Mouse (Mus musculus) intestine, postnatal 0 days (tissue): ENCODE measurements around the gene Rbm33. TPM values are rescaled to one million over a fixed set of nuclear protein-coding genes. Genes with fewer than 3 reads are reported as not detected.

Experiments used
- ATAC-seq: fragments of 200-750 bp; cut with Nextera tagmentation; 2 replicates; pipeline ENCODE4 v1.8.0; 2017; ENCODE audit warnings: mild to moderate bottlenecking, moderate TSS enrichment, moderate library complexity
- H3K27ac ChIP-seq: fragments of 300-500 bp; sonication (generic); 2 replicates; pipeline ENCODE4 v1.5.1; 2014; ENCODE audit warnings: mild to moderate bottlenecking, low read depth, low read length, moderate library complexity
- H3K27me3 ChIP-seq: fragments of 300-500 bp; sonication (generic); replicated peaks from 2 replicates; pipeline ENCODE4 v1.6.1; 2014; ENCODE audit warnings: low read length, mixed read lengths; ENCODE audit not compliant: control insufficient read depth, insufficient read depth
- H3K36me3 ChIP-seq: fragments of 300-500 bp; sonication (generic); 2 replicates; pipeline ENCODE4 v1.6.1; 2014; ENCODE audit warnings: mild to moderate bottlenecking, moderate library complexity; ENCODE audit not compliant: control insufficient read depth, insufficient read depth
- H3K4me1 ChIP-seq: fragments of 300-500 bp; sonication (generic); replicated peaks from 2 replicates; pipeline ENCODE4 v1.6.1; 2014; ENCODE audit warnings: antibody characterized with exemption, low read length, mixed read lengths; ENCODE audit not compliant: control insufficient read depth, insufficient read depth
- H3K4me2 ChIP-seq: fragments of 300-500 bp; sonication (generic); replicated peaks from 2 replicates; pipeline ENCODE4 v1.6.1; 2014; ENCODE audit warnings: low read depth, mild to moderate bottlenecking, moderate library complexity
- H3K4me3 ChIP-seq: fragments of 300-500 bp; sonication (generic); 2 replicates; pipeline ENCODE4 v1.5.1; 2014; ENCODE audit warnings: low read depth, low read length
- H3K9ac ChIP-seq: fragments of 300-500 bp; sonication (generic); 2 replicates; pipeline ENCODE4 v1.6.1; 2014; ENCODE audit warnings: mild to moderate bottlenecking, low read depth, low read length
- H3K9me3 ChIP-seq: fragments of 300-500 bp; sonication (generic); 2 replicates; pipeline ENCODE4 v1.6.1; 2016; ENCODE audit warnings: mixed run types; ENCODE audit not compliant: control insufficient read depth
- CTCF ChIP-seq: sonication (generic); IDR thresholded peaks from 2 replicates; pipeline ENCODE4 v1.5.1; 2016; ENCODE audit warnings: low read depth, mild to moderate bottlenecking, control low read depth, antibody characterized with exemption, moderate library complexity
- WGBS: fragments of 180-500 bp; shearing (Covaris S2); extraction: QIAGEN DNeasy Blood & Tissue Kit; methylation state at CpG from one replicate; pipeline ENCODE4 v1.1.7; 2014; 5-methylcytosine and 5-hydroxymethylcytosine counted together
- polyA plus RNA-seq: library from polyadenylated mRNA; unstranded; fragments of >200 nt; fragmentation: Nextera tagmentation; extraction: Ambion mirVana; gene quantifications from 2 replicates; pipeline ENCODE4 v1.2.1, GENCODE M21; 2015

The Rbm33 gene
- polyA plus RNA-seq, 1 experiment from 2014 or later: 7.1 TPM

DNA sequence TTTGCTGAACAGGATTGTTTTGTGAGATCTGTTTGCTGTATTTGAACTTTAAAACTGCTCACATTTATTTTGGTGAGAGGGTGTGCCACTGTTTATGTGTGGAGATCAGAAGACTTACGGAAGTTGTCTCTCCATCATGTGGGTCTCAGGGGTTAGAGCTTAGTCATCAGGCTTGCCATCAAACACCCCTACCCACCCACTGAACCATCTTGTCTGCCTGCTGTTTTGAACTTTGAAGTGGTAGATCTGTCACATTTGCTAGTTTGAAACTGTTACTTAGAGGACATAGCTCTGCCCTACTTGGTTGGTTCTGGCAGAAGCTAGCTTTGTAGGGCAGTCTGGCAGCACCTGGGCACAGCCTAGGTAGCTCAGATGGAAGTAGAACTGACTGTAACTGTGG, 85.8 kb downstream of the Rbm33 start:
- H3K9ac ChIP-seq: no peak overlapping the region
- no peaks in the 10 kb centered on the region for H3K27me3 ChIP-seq
- H3K4me3 ChIP-seq: no peak overlapping the region
- no peak for ATAC-seq
- H3K9me3 ChIP-seq: no peaks in the 10 kb centered on the region
- WGBS: 79% methylated on average over 1 of the region's 1 CpGs
- peaks cover 7% of the 10 kb centered on the region; the same call in 1 of the 2 replicates for H3K36me3 ChIP-seq
- TF ChIP-seq CTCF: no peak
- H3K4me2 ChIP-seq: no peak overlapping the region
- H3K27ac ChIP-seq: no peak overlapping the region
- H3K4me1 ChIP-seq: peaks cover 25% of the 10 kb centered on the region

DNA sequence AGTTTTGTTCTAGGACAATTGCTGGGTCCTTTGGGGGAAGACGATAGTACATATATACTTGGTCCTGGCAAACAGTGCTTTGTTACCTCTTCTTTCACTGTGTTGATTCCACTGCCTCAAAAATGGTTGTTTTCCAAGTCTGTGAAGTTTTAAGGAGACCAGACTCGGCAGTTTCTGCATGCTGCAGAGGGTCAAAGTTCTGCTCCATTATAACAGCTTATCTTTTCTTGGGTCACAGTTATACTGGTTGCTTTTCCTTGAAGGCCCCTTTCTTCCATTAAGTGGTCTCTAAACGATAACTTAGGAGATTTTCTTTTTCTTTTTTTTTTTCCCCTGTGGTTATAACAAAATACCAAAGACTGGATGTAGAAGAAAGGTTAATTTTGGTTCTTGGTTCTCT, 89.7 kb downstream of the Rbm33 start:
- 50% methylated on average over 3 of the region's 3 CpGs for WGBS
- H3K27ac ChIP-seq: peak overlapping the region; percentile 54
- TF ChIP-seq CTCF: no peak
- peak overlapping the region; percentile 32; the same call in 1 of the 2 replicates for H3K4me2 ChIP-seq
- no peaks in the 10 kb centered on the region for H3K9me3 ChIP-seq
- no peaks in the 10 kb centered on the region for H3K27me3 ChIP-seq
- no peak overlapping the region for H3K9ac ChIP-seq
- H3K36me3 ChIP-seq: peaks cover 30% of the 10 kb centered on the region
- 0 out of 2 replicates have a peak, but pooled peaks have one; percentile 53 for ATAC-seq
- peaks cover 12% of the 10 kb centered on the region for H3K4me1 ChIP-seq
- H3K4me3 ChIP-seq: no peak overlapping the region

DNA sequence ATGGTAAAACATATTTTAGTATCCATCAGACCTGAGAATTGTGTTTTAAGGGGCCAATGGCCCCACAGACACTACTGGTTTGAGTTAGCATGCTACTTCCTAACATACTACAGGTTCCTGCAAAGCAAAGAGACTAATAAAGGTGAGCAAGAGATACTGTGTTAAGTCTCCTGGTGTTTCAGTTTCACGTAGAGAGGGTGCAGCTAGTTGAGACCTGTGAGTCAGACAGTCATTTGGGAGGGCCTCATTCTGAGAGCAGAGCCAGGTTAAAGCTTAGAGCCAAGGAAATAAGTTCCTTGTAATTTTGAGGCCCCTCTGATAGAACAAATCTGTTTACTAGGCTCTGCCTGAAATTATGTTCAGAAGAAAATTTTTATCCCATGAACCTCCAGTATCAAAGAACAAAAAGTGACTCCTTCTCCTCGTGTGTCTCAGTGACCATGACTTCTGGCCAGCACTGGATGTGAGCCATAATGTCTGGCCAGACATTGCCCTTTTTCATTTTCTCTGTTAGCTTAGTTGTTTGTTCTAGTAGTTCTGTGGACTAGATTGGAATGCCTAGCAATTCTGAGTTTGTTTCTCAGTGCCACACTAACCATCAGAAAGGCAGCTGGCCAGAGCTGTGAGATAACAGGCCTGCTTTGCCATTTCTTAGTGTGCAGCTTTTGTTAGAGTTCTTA, 95.2 kb downstream of the Rbm33 start:
- Histone ChIP-seq H3K4me1 (no peaks in the 10 kb centered on the region; the same call in none of the 2 replicates), H3K4me2 (no peak overlapping the region), H3K36me3 (peaks cover 74% of the 10 kb centered on the region), H3K27ac (no peak overlapping the region; the same call in 1 of the 2 replicates), H3K4me3 (no peak overlapping the region), H3K9ac (no peak overlapping the region), H3K9me3 (no peaks in the 10 kb centered on the region), H3K27me3 (no peaks in the 10 kb centered on the region)
- 0 out of 2 replicates have a peak, but pooled peaks have one; percentile 55 for ATAC-seq
- WGBS: 48% methylated on average over 2 of the region's 2 CpGs
- TF ChIP-seq CTCF: no peak

DNA sequence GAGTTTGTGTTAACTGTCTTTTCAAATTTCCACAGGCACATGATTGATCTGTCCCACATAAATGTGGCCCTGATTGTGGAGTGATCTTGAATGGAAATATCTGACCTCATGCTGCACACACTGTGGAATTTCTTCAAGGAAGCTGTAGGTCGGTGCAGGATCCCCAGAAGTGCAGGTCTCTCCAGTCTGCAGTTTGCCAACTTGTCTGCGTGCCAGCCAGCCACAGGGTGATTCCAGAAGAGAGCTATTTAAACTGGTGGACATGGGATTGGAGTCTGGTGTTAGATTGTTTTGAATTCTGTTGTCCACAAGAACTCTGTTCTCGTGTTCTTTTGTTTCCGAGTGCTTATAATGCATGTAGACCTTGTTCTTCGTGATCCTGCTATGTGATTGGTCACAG, 96.6 kb downstream of the Rbm33 start:
- Histone ChIP-seq H3K9me3 (no peaks in the 10 kb centered on the region), H3K4me2 (no peak overlapping the region), H3K9ac (no peak overlapping the region), H3K27ac (no peak overlapping the region), H3K4me3 (no peak overlapping the region), H3K4me1 (no peaks in the 10 kb centered on the region; the same call in 1 of the 2 replicates), H3K36me3 (peaks cover 73% of the 10 kb centered on the region), H3K27me3 (no peaks in the 10 kb centered on the region)
- 91% methylated on average over 5 of the region's 5 CpGs for WGBS
- no peak for TF ChIP-seq CTCF
- no peak for ATAC-seq

DNA sequence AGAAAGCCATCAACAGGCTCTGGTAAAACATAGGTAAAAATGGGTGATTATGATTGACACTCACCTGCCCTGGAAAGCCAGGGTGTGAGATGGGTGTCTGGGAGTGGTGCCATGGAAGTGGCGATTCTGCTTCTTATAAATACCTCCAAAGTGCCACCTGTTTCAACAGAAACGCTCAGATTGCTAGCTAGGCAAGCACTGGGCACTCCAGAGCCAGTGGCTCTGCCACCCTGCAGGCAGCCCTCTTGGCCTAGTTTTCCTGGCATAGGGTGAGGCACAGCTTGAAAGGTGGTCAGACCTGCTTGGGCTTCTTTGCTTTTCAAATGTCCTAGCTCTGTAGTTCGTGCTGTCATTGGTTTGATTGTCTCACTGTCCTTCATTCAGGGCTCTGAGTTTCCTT, 97.2 kb downstream of the Rbm33 start:
- Histone ChIP-seq H3K27me3 (no peaks in the 10 kb centered on the region), H3K4me2 (no peak overlapping the region), H3K4me3 (no peak overlapping the region), H3K36me3 (peaks cover 69% of the 10 kb centered on the region), H3K9me3 (no peaks in the 10 kb centered on the region), H3K27ac (no peak overlapping the region), H3K4me1 (no peaks in the 10 kb centered on the region; the same call in 1 of the 2 replicates), H3K9ac (no peak overlapping the region)
- TF ChIP-seq CTCF: no peak
- WGBS: 93% methylated on average over 3 of the region's 3 CpGs
- ATAC-seq: no peak

DNA sequence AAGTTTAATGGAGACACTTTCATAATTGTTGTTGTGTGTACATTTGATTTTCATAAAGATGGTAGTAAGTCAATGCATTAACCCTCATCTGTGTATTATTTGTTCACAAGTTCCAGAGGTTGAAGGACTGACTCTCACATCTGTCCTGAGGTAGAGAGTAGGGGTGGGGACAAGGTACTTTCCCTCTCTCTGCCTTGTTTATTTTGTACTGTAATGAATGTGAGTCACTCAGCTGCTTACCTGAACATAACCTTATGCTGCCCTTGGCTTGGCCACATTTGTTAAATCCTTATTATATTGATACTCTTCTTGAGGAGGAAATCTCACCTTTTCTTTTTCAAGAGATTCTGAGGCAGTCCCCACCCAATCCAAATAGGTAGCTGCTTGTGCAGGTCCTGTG, 99.1 kb downstream of the Rbm33 start:
- H3K9me3 ChIP-seq: no peaks in the 10 kb centered on the region
- no peak for TF ChIP-seq CTCF
- H3K9ac ChIP-seq: no peak overlapping the region
- no peak overlapping the region for H3K4me3 ChIP-seq
- no peak overlapping the region for H3K4me2 ChIP-seq
- H3K4me1 ChIP-seq: no peaks in the 10 kb centered on the region; the same call in 1 of the 2 replicates
- H3K27ac ChIP-seq: no peak overlapping the region
- H3K27me3 ChIP-seq: no peaks in the 10 kb centered on the region
- H3K36me3 ChIP-seq: peaks cover 66% of the 10 kb centered on the region
- ATAC-seq: no peak

DNA sequence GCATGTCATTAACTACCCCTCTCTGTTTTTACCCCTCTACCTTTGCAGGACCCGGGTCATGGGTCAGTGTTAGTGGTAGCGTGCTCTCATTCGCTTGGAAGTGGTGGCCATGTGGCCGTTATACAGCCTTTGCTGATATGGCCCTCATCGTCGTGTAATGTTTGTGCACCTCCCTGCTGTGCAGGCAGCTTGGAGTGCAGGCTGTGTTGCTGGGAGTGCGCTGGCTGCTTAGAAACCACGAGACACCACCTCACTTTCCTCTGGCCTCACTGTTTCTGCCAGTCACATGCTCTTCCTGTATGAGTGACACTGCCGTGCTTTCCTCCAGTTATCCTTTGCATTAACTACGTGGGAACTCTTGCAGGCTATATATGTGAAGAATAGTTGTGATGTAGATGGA, 101.8 kb downstream of the Rbm33 start:
- 58% methylated on average over 10 of the region's 10 CpGs for WGBS
- Histone ChIP-seq H3K9me3 (no peaks in the 10 kb centered on the region), H3K27ac (peak overlapping the region; percentile 50; the same call in 1 of the 2 replicates), H3K4me3 (no peak overlapping the region), H3K27me3 (no peaks in the 10 kb centered on the region), H3K4me2 (no peak overlapping the region), H3K4me1 (no peaks in the 10 kb centered on the region), H3K9ac (no peak overlapping the region), H3K36me3 (peaks cover 42% of the 10 kb centered on the region)
- no peak for TF ChIP-seq CTCF
- ATAC-seq: peak; percentile 53
